Mouse (Mus musculus): ENCODE data around the gene Rnf38. TPM values are rescaled to one million over a fixed set of nuclear protein-coding genes. Genes with fewer than 3 reads are reported as not detected.

Rnf38 gene
- 10 to 100 TPM; 64.6 to 66.4 TPM for total RNA-seq (2021)
- long read RNA-seq, partial matches to known transcripts, result 1 of 3 reads
- long read RNA-seq, other reads (novel, unspliced or antisense), result 2 of 3 reads

GRCm38 (mm10) chr4:44233713-44234003 lies at the start of gene Rnf38:
Gene Rnf38, minus strand, starts transcription at chr4:44233789.
- DNase-seq (ENCODE audit: low spot score in 2 of 2), result no peak

DNA sequence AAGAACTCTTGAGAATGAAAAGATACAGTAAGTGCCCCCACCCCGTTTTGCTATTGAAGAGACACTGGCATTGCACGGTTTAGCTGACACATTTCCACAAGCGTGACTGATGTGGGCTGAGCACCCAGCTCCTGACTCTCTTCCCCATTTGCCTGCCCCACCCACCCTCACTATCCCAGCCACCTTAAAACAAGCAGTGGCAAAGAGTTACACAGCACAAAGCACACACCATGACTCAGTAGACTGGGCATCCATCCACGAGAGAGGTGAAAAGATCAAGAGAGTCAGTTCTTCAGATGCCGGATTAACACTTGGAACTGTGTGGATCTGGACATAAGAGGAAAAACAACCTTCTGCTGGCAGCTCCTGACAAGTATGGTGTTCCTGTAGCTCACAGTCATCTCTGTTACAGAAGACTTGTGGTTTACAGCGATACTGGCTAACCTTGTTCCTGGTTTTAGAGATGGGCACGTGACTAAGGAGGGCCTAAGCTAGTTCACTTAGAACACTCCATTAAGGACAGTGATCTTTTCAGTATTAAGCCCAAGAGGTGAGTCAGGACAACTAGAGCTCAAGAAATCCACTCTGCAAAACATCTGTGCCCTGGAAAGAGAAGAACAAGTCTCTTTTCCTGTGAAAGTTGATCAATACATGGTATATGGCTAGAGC lies 48.1 kb upstream of the Rnf38 start:
- DNase-seq (ENCODE audit: low spot score in 2 of 2), result no peak

DNA sequence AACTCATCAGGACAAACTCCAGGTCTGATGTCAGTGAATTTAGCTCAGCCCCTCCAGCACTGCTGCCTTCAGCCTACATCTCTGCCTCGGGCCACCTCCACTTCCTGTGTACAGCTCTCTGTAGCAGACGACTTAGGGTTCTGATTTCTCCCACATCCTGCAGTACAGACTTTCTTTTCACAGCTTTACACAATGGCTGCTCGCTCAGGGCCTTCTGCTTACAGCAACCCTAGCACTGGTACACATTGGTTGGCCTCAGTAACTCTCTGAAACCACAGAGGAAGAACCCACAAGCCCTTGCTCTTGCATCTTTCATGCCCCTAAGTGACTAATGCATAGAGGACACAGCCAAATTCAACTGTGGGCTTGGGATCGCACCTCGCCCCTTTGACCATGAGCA lies 37.5 kb upstream of the Rnf38 start:
- no peak for DNase-seq (ENCODE audit: low spot score in 2 of 2)

GRCm38 (mm10) chr4:44269376-44269817 lies 35.8 kb upstream of the Rnf38 start:
- no peak for DNase-seq (ENCODE audit: low spot score in 2 of 2)

DNA sequence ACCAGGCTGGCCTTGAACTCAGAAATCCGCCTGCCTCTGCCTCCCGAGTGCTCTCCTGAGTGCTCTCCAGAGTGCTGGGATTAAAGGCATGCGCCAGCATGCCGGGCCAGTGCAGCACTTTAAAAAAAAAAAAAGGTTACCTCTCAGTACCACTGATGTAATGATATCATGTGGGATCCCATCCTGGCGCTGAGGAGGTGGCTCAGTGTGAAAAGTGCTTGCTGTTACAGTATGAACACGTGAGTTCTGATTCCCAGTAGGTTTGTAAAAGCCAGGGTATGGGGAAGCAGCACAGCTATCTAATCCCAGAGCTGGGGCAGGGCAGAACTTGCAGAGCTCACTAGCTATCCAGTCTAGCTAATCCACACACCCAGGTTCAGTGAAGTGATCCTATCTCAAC lies 33.8 kb upstream of the Rnf38 start:
- DNase-seq (ENCODE audit: low spot score in 2 of 2), result no peak

DNA sequence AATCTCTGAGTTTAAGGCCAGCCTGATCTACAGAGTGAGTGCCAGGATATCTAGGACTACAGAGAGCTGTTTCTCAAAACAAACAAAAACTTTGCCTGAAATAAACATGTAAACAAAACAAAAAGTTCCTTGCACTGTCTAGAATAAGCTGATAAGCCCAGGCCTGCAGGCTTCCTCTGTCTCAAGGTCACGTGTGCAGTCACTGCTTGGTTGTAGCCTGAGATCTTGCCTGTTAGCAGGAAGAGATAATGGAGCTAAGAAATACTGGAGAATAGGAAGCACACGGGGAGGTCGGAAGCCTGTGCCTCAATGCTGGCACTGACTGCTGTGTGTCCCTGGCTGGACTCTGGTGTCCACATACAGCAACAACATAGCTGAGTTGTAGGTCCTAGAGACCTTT lies 31.9 kb upstream of the Rnf38 start:
- no peak for DNase-seq (ENCODE audit: low spot score in 2 of 2)

DNA sequence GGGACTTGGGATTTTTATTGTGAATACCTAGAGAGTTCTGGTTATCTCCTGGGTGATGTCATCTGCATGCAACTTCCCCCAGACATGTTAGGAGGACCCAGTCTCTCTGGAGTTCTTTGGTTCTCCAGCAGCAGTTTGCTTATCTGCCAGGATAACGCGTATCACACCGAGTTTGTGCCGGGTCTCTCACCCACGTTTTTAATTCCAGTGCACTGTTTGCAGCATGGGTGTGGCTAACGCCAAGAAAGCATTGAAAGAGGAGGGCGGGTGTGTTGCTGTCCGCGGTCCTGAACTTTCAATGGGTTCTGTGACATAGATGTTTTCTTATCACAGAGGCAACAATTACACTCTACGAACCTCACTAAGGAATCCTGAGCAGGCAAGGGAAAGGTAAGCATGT lies 26.7 kb upstream of the Rnf38 start:
- peak; percentile 10 to 17 for DNase-seq (ENCODE audit: low spot score in 2 of 2)

GRCm38 (mm10) chr4:44259126-44259525 lies 25.5 kb upstream of the Rnf38 start:
- DNase-seq (ENCODE audit: low spot score in 2 of 2), result no peak

DNA sequence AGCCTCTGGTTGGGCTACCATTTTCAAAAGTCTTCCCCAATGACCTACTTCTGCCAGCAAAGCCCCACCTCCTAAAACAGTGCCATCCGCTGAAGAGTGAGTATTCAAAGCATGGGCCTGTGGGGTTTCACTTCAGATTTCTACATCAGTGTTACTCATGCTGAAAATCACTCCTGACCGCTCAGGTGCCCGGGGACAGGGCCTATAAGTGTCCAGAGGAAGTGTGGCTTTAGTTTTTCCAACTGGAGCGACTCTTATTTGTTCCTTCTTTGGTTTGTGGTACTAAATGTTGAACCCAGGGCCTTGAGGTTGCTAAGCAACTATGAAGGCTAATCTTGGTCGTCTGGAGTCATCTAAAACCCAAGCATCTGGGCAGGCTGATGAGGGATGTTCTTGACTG lies 21.0 kb upstream of the Rnf38 start:
- DNase-seq (ENCODE audit: low spot score in 2 of 2), result no peak

GRCm38 (mm10) chr4:44253191-44253590 lies 19.6 kb upstream of the Rnf38 start:
- no peak for DNase-seq (ENCODE audit: low spot score in 2 of 2)

DNA sequence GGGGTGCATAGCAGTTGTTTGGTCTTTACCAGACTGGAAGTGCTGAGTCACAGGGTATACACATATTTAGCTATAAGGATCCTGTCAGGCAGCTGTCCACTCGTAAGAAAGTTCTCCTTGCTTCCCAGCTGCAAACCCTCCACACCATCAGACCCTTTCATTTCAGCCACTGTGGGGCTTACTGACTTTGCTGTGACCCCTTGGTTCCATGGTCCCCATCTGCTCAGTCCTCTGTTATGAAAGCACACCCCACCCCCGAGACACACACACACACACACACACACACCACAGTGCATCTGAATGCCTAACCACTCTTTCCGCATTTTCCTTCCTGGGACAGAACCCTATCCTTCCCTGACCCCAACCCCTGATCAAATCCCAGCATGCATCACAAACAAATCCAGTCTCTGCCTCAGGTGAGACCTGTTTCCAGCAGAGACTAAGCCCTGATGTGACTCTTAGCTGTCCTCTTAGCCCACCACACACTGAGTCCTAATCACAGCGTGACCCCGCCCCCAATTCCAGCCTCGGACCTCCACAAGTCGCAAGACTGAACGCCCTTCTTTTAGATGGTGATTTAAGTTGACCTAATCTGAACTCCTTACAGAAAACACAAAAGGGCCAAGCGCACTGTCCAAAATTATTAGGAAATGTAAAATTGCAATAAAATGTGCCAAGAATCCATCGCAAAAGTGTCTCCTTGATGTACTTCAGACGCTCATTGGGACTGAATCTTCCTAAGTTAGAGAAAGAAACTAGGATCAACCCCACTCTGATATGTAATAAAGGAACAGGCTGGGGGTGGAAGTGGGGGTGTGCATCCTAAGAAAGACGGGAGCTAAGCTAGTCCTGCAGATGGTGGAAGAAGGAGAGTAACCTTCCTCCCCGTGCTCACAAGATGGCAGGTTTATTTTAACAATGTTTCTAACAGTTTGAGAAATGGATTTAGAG lies 18.7 kb upstream of the Rnf38 start:
- DNase-seq (ENCODE audit: low spot score in 2 of 2), result no peak

DNA sequence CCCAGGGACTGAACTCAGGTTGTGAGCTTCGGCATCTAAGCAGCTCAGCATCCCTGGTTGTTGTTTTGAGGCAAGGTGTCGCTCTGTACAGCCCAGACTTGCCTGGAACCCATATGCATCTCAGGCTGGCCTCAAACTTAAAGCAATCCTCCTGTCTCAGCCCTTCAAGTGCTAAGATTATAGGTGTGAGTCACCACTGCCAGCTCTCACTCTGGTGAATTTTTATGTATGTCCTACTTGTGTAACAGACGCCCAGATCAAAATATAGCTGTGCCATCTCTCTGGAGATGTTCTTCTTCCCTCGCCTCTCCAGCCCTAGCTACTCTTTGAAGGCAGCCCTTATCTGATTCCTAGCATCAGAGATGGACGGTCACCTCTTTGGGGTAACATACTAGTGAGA lies 17.9 kb upstream of the Rnf38 start:
- no peak for DNase-seq (ENCODE audit: low spot score in 2 of 2)

DNA sequence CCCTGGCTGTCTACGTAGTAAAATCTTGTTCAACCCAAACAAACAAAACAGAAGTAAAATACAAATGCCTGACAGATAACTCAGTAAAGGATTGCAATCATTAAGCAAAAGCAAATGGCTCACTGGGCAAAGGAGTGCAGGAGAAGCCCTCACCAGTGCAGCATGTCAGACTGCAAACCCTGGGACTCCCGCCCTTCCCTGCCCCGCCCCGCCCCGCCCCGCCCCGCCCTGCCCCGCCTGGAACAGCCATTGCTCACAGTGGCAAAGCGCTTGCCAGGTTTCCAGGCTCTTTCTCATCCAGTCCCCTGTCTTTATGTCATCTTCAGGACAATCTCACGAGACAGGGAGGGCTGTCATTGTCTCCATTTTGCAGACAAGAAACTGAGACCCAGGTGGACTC lies 16.1 kb upstream of the Rnf38 start:
- no peak for DNase-seq (ENCODE audit: low spot score in 2 of 2)

DNA sequence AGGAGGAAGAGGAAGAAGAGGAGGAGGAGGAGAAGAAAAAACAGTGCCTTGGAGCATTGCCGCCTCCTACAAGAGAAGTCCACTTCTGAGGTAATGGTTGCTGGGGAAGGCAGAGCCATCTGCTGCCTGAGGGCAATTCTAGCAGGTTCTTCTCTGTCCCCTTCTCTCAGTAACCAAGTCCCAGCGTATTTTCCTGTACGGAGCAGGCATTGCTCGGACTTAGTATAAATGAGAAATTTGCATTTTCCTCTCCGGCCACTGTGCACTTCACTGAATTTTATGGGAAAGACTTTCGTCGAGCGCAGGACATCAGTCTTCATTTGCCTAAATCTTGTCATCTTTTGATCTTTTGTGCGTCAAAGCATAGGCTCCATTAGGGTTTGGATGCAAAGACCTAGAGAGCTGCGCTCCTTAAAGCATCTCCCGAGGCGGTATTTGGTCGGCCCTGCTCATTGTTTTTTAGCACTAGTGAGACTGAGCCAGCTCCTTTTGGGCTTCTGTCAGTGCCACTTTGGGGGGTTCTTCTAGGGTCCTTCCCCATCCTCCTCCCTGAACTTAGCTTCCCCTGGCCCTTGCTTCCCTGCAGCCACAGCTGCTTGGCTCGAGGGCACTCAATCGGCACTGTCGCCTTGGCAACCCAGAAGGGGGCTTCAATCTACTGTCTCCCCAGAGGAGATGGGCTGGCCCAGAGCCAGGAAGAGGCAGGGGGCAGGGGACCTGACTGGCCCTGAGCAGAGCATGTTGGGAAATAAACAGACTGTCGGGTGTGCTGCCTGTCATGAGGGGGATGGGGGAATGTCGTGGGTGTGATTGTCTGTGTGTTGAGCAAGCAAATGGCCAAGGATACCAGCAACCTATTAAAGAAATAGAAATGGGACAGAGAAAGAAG lies 13.7 kb upstream of the Rnf38 start:
- DNase-seq (ENCODE audit: low spot score in 2 of 2), result peak; percentile 32 to 51

DNA sequence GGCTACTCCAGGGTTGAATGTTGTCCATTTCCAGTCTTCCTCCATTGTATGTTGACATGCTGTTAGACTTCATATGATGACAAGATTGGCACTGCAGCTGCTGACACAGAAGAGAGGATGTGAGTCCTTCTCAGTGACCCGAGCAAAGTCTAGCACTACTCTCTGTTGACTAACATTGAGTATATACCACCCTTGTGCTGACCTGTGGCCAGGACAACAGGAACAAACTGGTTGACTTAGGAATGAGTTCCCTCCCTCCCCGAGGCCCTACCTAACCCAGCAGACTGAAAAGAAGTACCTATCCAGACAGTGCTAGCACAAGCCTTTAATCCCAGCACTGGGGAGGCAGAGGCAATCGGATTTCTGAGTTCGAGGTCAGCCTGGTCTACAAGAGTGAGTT lies 12.7 kb upstream of the Rnf38 start:
- no peak for DNase-seq (ENCODE audit: low spot score in 2 of 2)

DNA sequence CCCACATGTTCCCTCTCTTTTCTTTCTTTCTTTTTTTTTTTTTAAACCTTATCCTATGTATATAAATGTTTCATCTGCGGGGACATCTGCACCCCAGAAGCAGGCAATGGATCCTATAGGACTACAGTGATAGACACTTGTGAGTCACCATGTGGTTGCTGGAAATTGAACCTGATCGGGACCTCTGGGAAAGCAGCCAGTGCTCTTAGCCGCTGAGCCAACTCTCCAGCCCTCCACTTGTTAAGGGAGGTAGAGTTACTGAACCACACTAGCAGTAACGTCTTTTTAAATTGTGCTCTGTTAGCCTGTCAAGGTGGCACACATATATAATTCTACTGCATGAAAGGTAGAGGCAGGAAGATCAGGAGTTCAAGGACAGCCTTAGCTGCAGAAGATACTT lies 8.0 kb upstream of the Rnf38 start:
- DNase-seq (ENCODE audit: low spot score in 2 of 2), result no peak

DNA sequence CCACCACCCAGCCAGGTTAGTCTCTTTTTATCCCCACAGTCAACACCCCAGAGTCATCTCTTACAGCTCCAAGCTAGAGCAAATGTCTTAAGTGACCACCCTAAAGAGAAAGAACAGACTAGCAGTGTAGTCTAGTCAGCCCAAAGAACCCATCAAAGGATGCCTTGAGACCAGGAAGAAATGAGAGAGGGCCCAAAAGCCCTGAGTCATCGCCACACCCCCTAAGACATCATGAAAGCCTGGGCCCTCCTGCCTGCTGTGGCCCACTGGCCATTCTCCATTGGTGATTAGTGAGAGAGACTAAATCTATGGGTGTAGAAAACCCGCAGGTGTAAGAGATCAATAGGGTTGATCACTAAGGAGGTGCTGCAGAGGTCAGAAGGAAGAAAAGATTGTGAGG lies 2.4 kb upstream of the Rnf38 start:
- DNase-seq (ENCODE audit: low spot score in 2 of 2), result no peak

- DNase-seq (ENCODE audit: low spot score in 2 of 2), result peak; percentile 78 to 90
Measured at GRCm38 (mm10) chr4:44234004-44234866, 646 bp upstream of the Rnf38 start.

- DNase-seq (ENCODE audit: low spot score in 2 of 2), result peak; percentile 58 to 63
Measured at GRCm38 (mm10) chr4:44232771-44233712, 547 bp downstream of the Rnf38 start.
